Mouse (Mus musculus): ENCODE measurements around the gene Tnpo3. TPM values are rescaled to one million over a fixed set of nuclear protein-coding genes. Genes with fewer than 3 reads are reported as not detected.

Gene Tnpo3
- total and polyA plus RNA-seq, 3 experiments = 60.5 to 140 (median 76.0) TPM

DNA sequence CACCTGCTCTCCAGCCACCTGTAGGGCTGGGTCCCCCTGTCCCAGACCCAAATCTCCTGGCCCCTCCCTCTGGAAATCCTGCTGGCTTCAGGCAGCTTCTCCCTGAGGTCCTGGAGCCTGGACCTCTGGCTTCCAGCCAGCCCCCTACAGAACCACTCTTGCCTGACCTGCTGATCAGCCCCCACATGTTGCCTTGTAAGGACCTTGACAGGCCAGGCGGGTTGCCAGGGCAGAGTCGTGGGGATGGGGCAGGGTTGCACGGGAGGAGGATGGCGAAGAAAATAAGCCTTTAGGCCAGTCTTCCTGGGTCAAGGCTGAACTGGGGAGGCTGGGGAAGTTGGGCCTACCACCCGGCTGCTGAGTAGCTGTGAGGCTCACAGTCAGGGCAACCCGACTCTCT lies 74.4 kb downstream of the Tnpo3 start:
- Histone ChIP-seq H3K9me3 (replicated peaks; ENCODE audit: low read length) (no peaks in the 10 kb centered on the region), H3K79me2 (replicated peaks; ENCODE audit: control insufficient read depth, extremely low read depth, insufficient read depth, poor library complexity, severe bottlenecking) (peaks cover 23% of the 10 kb centered on the region), H3K4me1 (ENCODE audit: control insufficient read depth in 1 of 2, insufficient read depth in 2 of 2) (peaks cover 15 to 74% of the 10 kb centered on the region in 2 experiments), H3K4me3 (replicated peaks in 1 of 3; ENCODE audit: low read depth in 2 of 3, low read length in 2 of 3, poor library complexity in 1 of 3) (no peak overlapping the region), H3K9ac (ENCODE audit: insufficient read depth, low read depth) (no peak overlapping the region), H3K4me2 (ENCODE audit: insufficient read depth, low read depth, poor library complexity, severe bottlenecking) (no peak overlapping the region), H3K27me3 (replicated peaks) (no peaks in the 10 kb centered on the region), H3K36me3 (replicated peaks in 1 of 2; ENCODE audit: control insufficient read depth in 1 of 2, insufficient read depth in 1 of 2, low read length in 1 of 2) (peaks cover 66 to 92% of the 10 kb centered on the region in 2 experiments), H3K27ac (ENCODE audit: insufficient read depth, low read depth) (0 out of 2 replicates have a peak overlapping the region, but pooled peaks have one; percentile 19)
- TF ChIP-seq MAZ (IDR thresholded peaks at IDR 0.05; ENCODE audit: low read depth, low read length) (no peak), BHLHE40 (IDR thresholded peaks at IDR 0.05; ENCODE audit: low read depth, low read length) (no peak), SMC3 (IDR thresholded peaks at IDR 0.05; ENCODE audit: low read depth, low read length) (no peak), GABPA (IDR thresholded peaks at IDR 0.05; ENCODE audit: insufficient replicate concordance, low read depth, low read length) (no peak), IRF4 (IDR thresholded peaks at IDR 0.05; ENCODE audit: low read depth, low read length) (no peak), KAT2A (IDR thresholded peaks at IDR 0.05; ENCODE audit: insufficient replicate concordance, low read length) (no peak), CHD1 (IDR thresholded peaks at IDR 0.05; ENCODE audit: low read depth, low read length) (no peak), ZKSCAN1 (IDR thresholded peaks at IDR 0.05; ENCODE audit: borderline replicate concordance, low read depth, low read length) (no peak), EP300 (IDR thresholded peaks at IDR 0.05; ENCODE audit: low read length) (no peak), ZNF384 (IDR thresholded peaks at IDR 0.05; ENCODE audit: low read depth, low read length) (no peak), ETS1 (conservative IDR thresholded peaks at IDR 0.05; ENCODE audit: low read depth, low read length) (no peak), MYC (IDR thresholded peaks at IDR 0.05; ENCODE audit: low read depth, low read length) (no peak), HCFC1 (IDR thresholded peaks at IDR 0.05; ENCODE audit: low read depth, low read length) (no peak), USF2 (conservative IDR thresholded peaks at IDR 0.05; ENCODE audit: low read depth, low read length) (no peak), PAX5 (IDR thresholded peaks at IDR 0.05; ENCODE audit: low read length) (no peak), UBTF (IDR thresholded peaks at IDR 0.05; ENCODE audit: low read depth, low read length) (no peak)
- dilution Hi-C loops (cut with MboI; ENCODE audit: extremely low pct_ligation_motif_present, extremely low pct_unique_long_range_greater_than_20kb, low sequenced_read_pairs) (no loop called here), in situ Hi-C loops (cut with MboI; ENCODE audit: low pct_ligation_motif_present, low pct_unique_long_range_greater_than_20kb, low sequenced_read_pairs) (no loop called here)
- DNase-seq (ENCODE audit: extremely low read depth) = no peak

DNA sequence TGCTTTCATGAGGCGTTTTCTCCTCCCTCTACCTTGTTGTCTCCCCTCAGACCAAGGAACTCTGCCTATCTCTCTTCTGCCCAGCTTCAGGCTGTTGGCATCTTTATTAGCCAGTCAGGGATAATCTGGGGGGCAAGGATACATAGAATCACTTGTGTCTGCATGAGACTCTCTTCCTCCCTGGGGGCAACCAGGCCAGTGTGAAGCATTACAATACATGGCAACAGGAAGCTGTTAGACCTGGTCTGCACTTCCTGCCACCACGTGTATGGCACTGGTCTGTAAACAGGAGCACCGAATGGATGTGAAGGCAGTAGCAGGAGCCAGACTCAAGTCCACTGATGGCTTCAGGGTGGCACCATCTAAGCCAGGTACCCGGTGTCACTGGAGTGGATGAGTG lies 79.6 kb downstream of the Tnpo3 start:
- Histone ChIP-seq H3K4me1 (ENCODE audit: control insufficient read depth in 1 of 2, insufficient read depth in 2 of 2) (peaks cover 4 to 64% of the 10 kb centered on the region in 2 experiments), H3K27ac (ENCODE audit: insufficient read depth, low read depth) (peak overlapping the region; percentile 23; the same call in 1 of the 2 replicates)
- DNase-seq (ENCODE audit: extremely low read depth) = peak; percentile 66

More for the DNA sequence above, 79.6 kb downstream of the Tnpo3 start:
- peak overlapping the region; percentile 99 for H3K4me2 ChIP-seq (ENCODE audit: insufficient read depth, low read depth, poor library complexity, severe bottlenecking)
- peaks cover 32 to 40% of the 10 kb centered on the region in 2 experiments for H3K36me3 ChIP-seq (replicated peaks in 1 of 2; ENCODE audit: control insufficient read depth in 1 of 2, insufficient read depth in 1 of 2, low read length in 1 of 2)
- no peaks in the 10 kb centered on the region for H3K27me3 ChIP-seq (replicated peaks)
- TF ChIP-seq MAZ (IDR thresholded peaks at IDR 0.05; ENCODE audit: low read depth, low read length) (no peak), SIN3A (IDR thresholded peaks at IDR 0.05; ENCODE audit: low read length) (peak; percentile 96), POLR2AphosphoS2 (IDR thresholded peaks at IDR 0.05; ENCODE audit: low read depth, low read length) (peak; percentile 13; the same call in 1 of the 2 replicates), ZMIZ1 (IDR thresholded peaks at IDR 0.05; ENCODE audit: low read depth, low read length) (no peak), BHLHE40 (IDR thresholded peaks at IDR 0.05; ENCODE audit: low read depth, low read length) (peak; percentile 54), MXI1 (IDR thresholded peaks at IDR 0.05; ENCODE audit: low read depth, low read length) (peak; percentile 97), UBTF (IDR thresholded peaks at IDR 0.05; ENCODE audit: low read depth, low read length) (no peak), ELF1 (IDR thresholded peaks at IDR 0.05; ENCODE audit: low read depth, low read length) (peak; percentile 45), SMC3 (IDR thresholded peaks at IDR 0.05; ENCODE audit: low read depth, low read length) (no peak), MEF2A (IDR thresholded peaks at IDR 0.05; ENCODE audit: borderline replicate concordance, low read depth, low read length) (no peak), MYC (IDR thresholded peaks at IDR 0.05; ENCODE audit: low read depth, low read length) (peak; percentile 83), MAX (IDR thresholded peaks at IDR 0.05; ENCODE audit: low read length) (peak; percentile 97), HCFC1 (IDR thresholded peaks at IDR 0.05; ENCODE audit: low read depth, low read length) (no peak), ZC3H11A (IDR thresholded peaks at IDR 0.05; ENCODE audit: low read depth, low read length) (no peak)
- peak overlapping the region; percentile 82 to 90 (median 88) for H3K4me3 ChIP-seq (replicated peaks in 1 of 3; ENCODE audit: low read depth in 2 of 3, low read length in 2 of 3, poor library complexity in 1 of 3)
- dilution Hi-C loops (cut with MboI; ENCODE audit: extremely low pct_ligation_motif_present, extremely low pct_unique_long_range_greater_than_20kb, low sequenced_read_pairs) = no loop called here
- peak overlapping the region; percentile 88; the same call in 1 of the 2 replicates for H3K9ac ChIP-seq (ENCODE audit: insufficient read depth, low read depth)
- peaks cover 47% of the 10 kb centered on the region for H3K79me2 ChIP-seq (replicated peaks; ENCODE audit: control insufficient read depth, extremely low read depth, insufficient read depth, poor library complexity, severe bottlenecking)
- no peaks in the 10 kb centered on the region for H3K9me3 ChIP-seq (replicated peaks; ENCODE audit: low read length)
- in situ Hi-C loops (cut with MboI; ENCODE audit: low pct_ligation_motif_present, low pct_unique_long_range_greater_than_20kb, low sequenced_read_pairs) = no loop called here
